Mouse (Mus musculus) intestine, embryonic 16.5 days (tissue): ENCODE results near the gene Nploc4. TPM values are rescaled to one million over a fixed set of nuclear protein-coding genes. Genes with fewer than 3 reads are reported as not detected.

ENCODE experiments used
- ATAC-seq: fragments of 200-750 bp; cut with Nextera tagmentation; 2 replicates; pipeline ENCODE4 v1.8.0; 2017; ENCODE audit warnings: moderate TSS enrichment, moderate library complexity
- H3K27ac ChIP-seq: fragments of 300-500 bp; sonication (generic); 2 replicates; pipeline ENCODE4 v1.5.1; 2014; ENCODE audit warnings: mild to moderate bottlenecking, low read length
- H3K27me3 ChIP-seq: fragments of 300-500 bp; sonication (generic); replicated peaks from 2 replicates; pipeline ENCODE4 v1.6.1; 2014; ENCODE audit warnings: low read length, control low read depth, mixed read lengths; ENCODE audit not compliant: control insufficient read depth, insufficient read depth
- H3K36me3 ChIP-seq: fragments of 300-500 bp; sonication (generic); 2 replicates; pipeline ENCODE4 v1.6.1; 2014; ENCODE audit warnings: low read length, control low read depth; ENCODE audit not compliant: control insufficient read depth, insufficient read depth
- H3K4me1 ChIP-seq: fragments of 300-500 bp; sonication (generic); 2 replicates; pipeline ENCODE4 v1.6.1; 2014; ENCODE audit warnings: low read length, control low read depth, mixed read lengths; ENCODE audit not compliant: control insufficient read depth, insufficient read depth
- H3K4me2 ChIP-seq: fragments of 300-500 bp; sonication (generic); 2 replicates; pipeline ENCODE4 v1.6.1; 2014; ENCODE audit warnings: low read depth, low read length, control low read depth
- H3K4me3 ChIP-seq: fragments of 300-500 bp; sonication (generic); 2 replicates; pipeline ENCODE4 v1.5.1; 2014; ENCODE audit warnings: mild to moderate bottlenecking, low read length
- H3K9ac ChIP-seq: fragments of 300-500 bp; sonication (generic); 2 replicates; pipeline ENCODE4 v1.6.1; 2014; ENCODE audit warnings: low read depth, low read length
- H3K9me3 ChIP-seq: fragments of 300-500 bp; sonication (generic); 2 replicates; pipeline ENCODE4 v1.6.1; 2016; ENCODE audit warnings: low read length, control low read depth; ENCODE audit not compliant: control insufficient read depth
- WGBS: fragments of 180-500 bp; shearing (Covaris S2); extraction: QIAGEN DNeasy Blood & Tissue Kit; methylation state at CpG from one replicate; pipeline ENCODE4 v1.1.7; 2014; 5-methylcytosine and 5-hydroxymethylcytosine counted together
- microRNA-seq: library from miRNA; unstranded; fragments of <30 nt; microRNA quantifications from one replicate; pipeline ENCODE4, GENCODE M21; 2016
- polyA plus RNA-seq: library from polyadenylated mRNA; unstranded; fragments of >200 nt; fragmentation: Nextera tagmentation; extraction: Ambion mirVana; gene quantifications from 2 replicates; pipeline ENCODE4 v1.2.1, GENCODE M21; 2015

Gene Nploc4
- polyA plus RNA-seq, 1 experiment from 2014 or later, result 19.5 TPM

DNA sequence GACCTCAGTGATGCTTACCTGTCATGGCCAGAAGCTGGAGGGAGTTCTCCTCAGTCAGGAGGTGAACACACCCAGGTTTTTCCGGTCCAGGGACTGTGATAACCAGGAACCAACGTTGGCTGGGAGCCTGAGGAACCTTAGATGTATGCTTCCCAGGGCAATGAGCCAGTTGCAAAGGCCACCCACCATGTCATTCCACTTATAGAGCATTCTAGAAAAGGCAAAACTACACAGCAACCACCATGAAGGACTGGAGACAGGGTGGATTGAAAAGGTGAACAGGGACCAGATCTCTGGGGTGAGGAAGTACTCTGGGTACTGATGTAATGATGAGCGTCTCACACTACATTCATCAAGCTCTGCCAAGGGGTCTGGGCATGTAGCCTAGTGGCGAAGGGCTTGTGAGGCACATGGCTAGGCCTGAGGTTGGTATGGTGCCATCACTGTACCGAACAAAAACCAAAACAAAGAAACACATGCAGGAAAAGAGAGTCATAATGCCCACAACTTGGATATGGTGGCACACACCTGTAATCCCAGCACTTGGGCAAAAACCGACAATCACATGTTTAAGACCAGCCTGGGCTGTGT is 102.0 kb downstream of the Nploc4 start:
- WGBS, result 75% methylated on average over 6 of the region's 6 CpGs

More for the DNA sequence above, 102.0 kb downstream of the Nploc4 start:
- Histone ChIP-seq H3K27me3 (no peaks in the 10 kb centered on the region), H3K4me3 (no peak overlapping the region), H3K9ac (no peak overlapping the region), H3K36me3 (no peaks in the 10 kb centered on the region), H3K4me1 (peaks cover 5% of the 10 kb centered on the region), H3K27ac (no peak overlapping the region), H3K4me2 (no peak overlapping the region), H3K9me3 (no peaks in the 10 kb centered on the region)
- ATAC-seq, result no peak

Small RNA genes within 50 kb of the gene (microRNA-seq; reads per million reads assigned to microRNA genes)
- gene Gm23419 (not detected), gene Mir6935 (0.91 reads per million)

Other genes with a start within 250 kb of the Nploc4 start
- gene Bahcc1, start 204.8 kb downstream of the Nploc4 start, polyA plus RNA-seq, result 4.9 and 5.7 TPM in 2 replicates
- gene Actg1, start 89.2 kb downstream of the Nploc4 start, polyA plus RNA-seq, result 2,886 and 2,944 TPM in 2 replicates
- gene Fscn2, start 76.2 kb downstream of the Nploc4 start, polyA plus RNA-seq, result 0.55 TPM in 1 of 2 replicates, not detected in the other
- 26.6 and 28.6 TPM in 2 replicates for gene Faap100, start 58.9 kb downstream of the Nploc4 start, polyA plus RNA-seq
- not detected in 2 replicates for gene Tspan10, start 4.9 kb upstream of the Nploc4 start, polyA plus RNA-seq
- gene Pde6g, start 15.8 kb upstream of the Nploc4 start, polyA plus RNA-seq, result 0.35 and 0.39 TPM in 2 replicates
- 21.0 and 24.6 TPM in 2 replicates for gene Oxld1, start 20.4 kb upstream of the Nploc4 start, polyA plus RNA-seq
- gene Ccdc137, start 20.4 kb upstream of the Nploc4 start, polyA plus RNA-seq, result 27.1 and 31.3 TPM in 2 replicates
- gene Arl16, start 29.9 kb upstream of the Nploc4 start, polyA plus RNA-seq, result 32.6 and 38.9 TPM in 2 replicates
- gene Mrpl12, start 46.9 kb upstream of the Nploc4 start, polyA plus RNA-seq, result 228 and 239 TPM in 2 replicates
- gene Slc25a10, start 54.1 kb upstream of the Nploc4 start, polyA plus RNA-seq, result 104 and 108 TPM in 2 replicates
- gene Gcgr, start 93.0 kb upstream of the Nploc4 start, polyA plus RNA-seq, result 0.76 TPM in 2 replicates
- 119 and 129 TPM in 2 replicates for gene Mcrip1, start 112.0 kb upstream of the Nploc4 start, polyA plus RNA-seq
- 0.37 TPM in 1 of 2 replicates, not detected in the other for gene Ppp1r27, start 113.4 kb upstream of the Nploc4 start, polyA plus RNA-seq
- 1,365 and 1,538 TPM in 2 replicates for gene P4hb, start 135.5 kb upstream of the Nploc4 start, polyA plus RNA-seq
- gene Arhgdia, start 143.9 kb upstream of the Nploc4 start, polyA plus RNA-seq, result 626 and 641 TPM in 2 replicates
- 19.6 and 86.6 TPM in 2 replicates for gene Alyref, start 160.7 kb upstream of the Nploc4 start, polyA plus RNA-seq
- gene Anapc11, start 160.7 kb upstream of the Nploc4 start, polyA plus RNA-seq, result 164 and 171 TPM in 2 replicates
- gene Npb, start 170.8 kb upstream of the Nploc4 start, polyA plus RNA-seq, result 2.7 and 3.8 TPM in 2 replicates
- 393 and 441 TPM in 2 replicates for gene Pcyt2, start 180.2 kb upstream of the Nploc4 start, polyA plus RNA-seq
- 47.7 and 52.9 TPM in 2 replicates for gene Sirt7, start 187.5 kb upstream of the Nploc4 start, polyA plus RNA-seq
- gene Mafg, start 195.9 kb upstream of the Nploc4 start, polyA plus RNA-seq, result 16.3 and 16.9 TPM in 2 replicates
- 24.8 and 26.6 TPM in 2 replicates for gene Pycr1, start 206.1 kb upstream of the Nploc4 start, polyA plus RNA-seq
- 0.26 TPM in 1 of 2 replicates, not detected in the other for gene Myadml2, start 210.4 kb upstream of the Nploc4 start, polyA plus RNA-seq
- gene Notum, start 223.5 kb upstream of the Nploc4 start, polyA plus RNA-seq, result 0.54 and 1.0 TPM in 2 replicates
- gene Aspscr1, start 235.3 kb upstream of the Nploc4 start, polyA plus RNA-seq, result 108 and 111 TPM in 2 replicates